Mouse (Mus musculus): ENCODE results near the gene Asb16.

Asb16 gene

DNA sequence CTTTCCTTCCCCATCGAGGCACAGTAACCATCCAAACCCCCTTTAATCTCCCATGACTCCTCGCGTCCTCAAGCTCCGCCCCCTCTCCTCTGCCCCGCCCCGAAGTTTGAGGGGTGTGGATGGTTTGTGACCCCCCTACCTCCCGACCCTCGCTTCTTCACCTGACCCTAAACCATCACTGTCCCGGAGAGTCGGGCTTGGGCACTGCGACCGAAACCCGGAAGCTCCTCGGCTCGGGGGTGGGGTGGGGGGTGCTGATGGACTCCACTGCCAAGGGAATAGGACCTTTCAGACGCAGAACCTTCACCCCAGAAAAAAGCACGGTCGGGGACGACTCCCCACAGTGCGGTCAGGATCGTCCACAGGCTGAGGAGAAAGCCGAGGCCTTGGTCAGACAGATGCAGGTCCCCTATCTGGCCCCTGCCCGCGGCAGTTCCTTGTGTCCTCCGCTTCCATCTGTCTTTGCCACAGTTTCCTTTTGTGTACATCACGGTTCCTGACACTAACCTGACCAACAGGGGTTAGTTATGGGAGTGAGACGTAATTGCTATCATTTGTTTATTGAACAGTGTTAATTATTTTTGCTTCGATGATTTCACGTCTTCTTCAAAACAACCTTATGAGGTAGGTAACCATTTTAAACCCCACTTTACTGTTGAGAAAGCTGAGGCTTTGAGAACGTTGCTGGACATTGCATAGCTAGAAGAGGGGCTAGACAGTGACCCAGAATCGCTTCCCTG lies 16.7 kb downstream of the Asb16 start:
- DNase-seq (ENCODE audit: low read depth, low spot score): no peak

DNA sequence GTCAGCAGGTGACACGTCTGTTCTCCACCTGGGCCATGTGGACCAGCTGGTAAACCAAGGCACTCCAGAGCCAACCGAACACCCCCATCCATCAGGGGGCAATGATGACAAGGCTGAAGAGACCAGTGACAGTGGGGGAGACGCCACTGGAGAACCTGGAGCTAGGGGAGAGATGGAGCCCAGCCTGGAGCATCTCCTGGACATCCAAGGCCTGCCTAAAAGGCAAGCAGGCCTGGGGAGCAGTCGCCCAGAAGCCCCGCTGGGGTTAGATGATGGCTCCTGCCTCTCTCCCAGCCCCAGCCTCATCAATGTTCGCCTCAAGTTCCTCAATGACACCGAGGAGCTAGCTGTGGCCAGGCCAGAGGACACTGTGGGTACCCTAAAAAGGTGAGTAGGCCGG lies 18.9 kb downstream of the Asb16 start:
- DNase-seq (ENCODE audit: low read depth, low spot score): no peak

DNA sequence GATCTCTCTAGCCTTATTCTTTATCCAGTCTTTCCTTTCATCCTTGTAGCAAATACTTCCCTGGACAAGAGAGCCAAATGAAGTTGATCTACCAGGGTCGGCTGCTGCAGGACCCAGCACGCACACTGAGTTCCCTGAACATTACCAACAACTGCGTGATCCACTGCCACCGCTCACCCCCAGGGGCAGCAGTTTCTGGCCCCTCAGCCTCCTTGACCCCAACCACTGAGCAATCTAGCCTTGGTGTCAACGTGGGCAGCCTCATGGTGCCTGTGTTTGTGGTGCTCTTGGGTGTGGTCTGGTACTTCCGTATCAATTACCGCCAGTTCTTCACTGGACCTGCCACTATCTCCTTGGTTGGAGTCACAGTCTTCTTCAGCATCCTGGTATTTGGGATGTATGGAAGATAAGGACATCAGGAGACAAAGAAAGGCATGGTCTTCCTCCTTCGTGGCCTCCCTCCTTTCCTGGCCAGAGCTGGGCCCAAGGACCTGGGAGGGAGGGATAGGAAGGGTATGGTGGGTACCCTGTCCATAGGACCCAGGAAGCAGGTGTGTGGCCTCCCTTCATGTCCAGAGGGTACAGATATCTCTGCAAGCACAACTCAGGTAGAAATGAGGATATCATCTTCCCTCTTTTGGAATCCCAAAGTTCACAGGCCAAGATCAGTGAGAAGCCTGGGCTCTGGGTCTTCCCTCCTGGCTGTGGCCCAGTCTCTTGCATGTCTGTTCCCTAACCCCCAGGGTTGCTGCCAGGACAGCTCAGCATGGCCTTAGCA lies 19.7 kb downstream of the Asb16 start:
- no peak for DNase-seq (ENCODE audit: low read depth, low spot score)

DNA sequence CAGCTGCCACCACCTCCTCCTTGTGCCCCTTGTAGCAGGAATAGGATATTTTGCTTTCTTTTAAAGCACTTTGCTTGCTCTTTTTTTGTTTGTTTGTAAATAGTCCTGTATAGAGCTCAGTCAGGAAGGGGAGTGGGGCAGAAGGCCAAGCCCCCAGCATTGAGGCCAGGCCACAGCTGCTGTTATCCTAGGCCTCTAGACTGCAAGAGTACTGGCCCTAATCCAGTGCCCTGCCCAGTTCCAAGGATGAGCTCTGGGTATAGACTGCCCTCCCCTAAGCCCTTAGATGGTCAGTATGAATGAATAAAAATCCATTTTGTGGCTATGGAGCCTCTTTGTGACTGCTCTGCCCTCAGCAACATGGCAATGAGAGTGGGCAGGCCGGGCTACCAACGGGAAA lies 20.4 kb downstream of the Asb16 start:
- DNase-seq (ENCODE audit: low read depth, low spot score): no peak

DNA sequence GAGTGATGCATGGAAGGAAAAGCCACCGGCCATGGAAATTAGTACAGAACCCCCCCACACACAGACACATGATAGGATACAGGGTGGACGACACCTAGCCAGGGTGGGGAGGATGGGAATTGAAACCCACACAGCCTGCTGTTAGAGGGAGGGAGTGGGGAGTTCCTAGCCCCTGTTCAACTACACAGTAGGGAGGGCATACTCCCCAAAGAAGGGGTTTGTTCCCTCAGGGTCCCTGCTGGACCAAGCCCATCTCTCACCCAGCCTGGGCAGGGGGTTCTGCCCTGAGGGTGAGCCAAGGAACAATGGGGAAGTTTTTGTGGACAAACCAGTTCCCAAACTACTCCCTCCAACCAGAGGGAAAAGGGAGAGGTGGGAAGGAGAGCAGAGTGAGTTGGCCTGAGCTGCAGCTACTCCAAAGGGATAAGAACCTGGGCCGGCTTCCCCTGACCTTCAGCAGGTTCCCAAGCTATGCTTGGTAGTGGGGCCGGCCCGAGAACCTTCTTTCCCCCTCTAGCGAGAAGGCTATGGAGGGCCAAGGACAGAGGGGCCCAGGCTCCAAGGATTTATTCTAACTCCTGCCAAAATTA lies 21.1 kb downstream of the Asb16 start:
- DNase-seq (ENCODE audit: low read depth, low spot score): no peak

DNA sequence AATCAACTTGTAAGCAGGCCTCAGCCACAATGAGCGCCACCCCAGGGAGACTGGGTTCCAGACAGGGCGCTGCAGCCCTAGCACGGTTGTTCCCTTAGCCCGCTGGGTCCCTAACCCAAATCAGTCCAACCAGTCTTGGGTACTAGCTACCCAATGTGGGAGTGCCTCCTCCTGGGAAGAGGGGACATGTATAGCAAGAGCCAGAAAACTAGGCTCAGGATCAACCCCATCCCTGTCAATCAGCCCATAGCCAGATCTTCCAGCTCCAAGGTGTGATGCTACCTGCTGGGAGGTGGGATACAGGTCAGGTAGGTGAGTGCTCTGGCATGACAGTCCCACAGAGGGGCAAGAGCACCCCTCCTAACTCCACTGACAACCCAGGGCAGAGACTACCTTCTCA lies 21.6 kb downstream of the Asb16 start:
- DNase-seq (ENCODE audit: low read depth, low spot score): no peak

DNA sequence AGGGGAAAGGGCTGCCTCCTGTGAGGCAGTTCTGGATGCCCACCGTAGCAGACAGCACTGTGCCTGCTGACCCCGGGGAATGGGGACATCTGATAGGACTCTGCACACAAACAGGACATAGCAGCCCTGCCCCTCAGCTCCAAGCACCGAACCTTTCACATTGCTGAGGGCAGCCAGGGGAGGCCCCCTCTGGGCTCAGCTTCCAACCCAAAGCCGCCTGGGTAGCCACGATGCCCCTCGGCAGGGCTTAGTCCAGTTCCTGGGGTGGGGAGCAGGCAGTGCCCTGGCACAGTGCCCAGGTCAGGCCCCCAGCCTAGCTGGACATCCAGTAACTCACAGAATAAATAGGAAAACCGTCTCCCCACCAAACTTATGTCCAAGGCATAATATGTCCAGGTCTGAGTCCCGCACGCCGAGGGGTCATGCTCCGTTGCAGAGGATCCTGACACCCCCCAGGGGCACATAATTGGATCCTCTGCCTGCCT lies 22.6 kb downstream of the Asb16 start:
- DNase-seq (ENCODE audit: low read depth, low spot score): no peak

DNA sequence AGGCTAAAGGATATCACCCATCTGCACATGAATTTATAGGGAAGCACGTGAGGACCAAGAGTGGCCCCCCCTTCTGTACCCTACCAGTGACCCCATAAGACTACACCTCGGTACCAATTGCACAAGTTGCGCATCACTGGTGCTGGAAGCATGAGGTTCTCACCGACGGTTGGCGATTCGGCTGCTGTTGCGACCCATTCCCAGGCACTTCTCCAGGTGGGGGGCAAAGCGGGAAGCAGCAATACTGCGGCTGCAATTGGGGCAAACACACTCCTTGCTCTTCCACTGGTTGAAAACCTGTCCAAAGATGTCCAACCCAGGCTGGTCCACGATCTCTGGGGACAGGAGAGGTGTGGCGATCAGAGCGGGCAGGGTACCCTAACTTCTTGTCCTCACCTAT lies 25.4 kb downstream of the Asb16 start:
- DNase-seq (ENCODE audit: low read depth, low spot score): no peak

DNA sequence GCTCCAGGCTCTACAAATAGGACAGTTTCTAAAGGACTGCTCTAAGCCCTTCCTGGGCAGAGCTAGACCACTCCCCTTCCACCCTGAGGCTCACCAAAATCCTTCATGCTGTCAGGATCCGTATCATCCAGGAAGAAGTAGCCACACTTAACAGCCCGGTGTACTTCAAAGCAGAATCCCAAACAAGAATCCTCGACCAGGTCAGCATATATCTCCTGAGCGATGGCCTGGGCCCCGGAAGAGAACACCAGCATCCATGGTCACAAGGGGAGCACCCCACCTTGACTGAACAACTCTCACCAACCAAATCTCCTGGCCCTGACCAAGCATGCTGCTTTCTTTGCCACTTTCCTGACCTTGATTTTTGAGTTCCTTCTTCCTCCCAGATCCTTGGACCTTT lies 25.9 kb downstream of the Asb16 start:
- DNase-seq (ENCODE audit: low read depth, low spot score): no peak

DNA sequence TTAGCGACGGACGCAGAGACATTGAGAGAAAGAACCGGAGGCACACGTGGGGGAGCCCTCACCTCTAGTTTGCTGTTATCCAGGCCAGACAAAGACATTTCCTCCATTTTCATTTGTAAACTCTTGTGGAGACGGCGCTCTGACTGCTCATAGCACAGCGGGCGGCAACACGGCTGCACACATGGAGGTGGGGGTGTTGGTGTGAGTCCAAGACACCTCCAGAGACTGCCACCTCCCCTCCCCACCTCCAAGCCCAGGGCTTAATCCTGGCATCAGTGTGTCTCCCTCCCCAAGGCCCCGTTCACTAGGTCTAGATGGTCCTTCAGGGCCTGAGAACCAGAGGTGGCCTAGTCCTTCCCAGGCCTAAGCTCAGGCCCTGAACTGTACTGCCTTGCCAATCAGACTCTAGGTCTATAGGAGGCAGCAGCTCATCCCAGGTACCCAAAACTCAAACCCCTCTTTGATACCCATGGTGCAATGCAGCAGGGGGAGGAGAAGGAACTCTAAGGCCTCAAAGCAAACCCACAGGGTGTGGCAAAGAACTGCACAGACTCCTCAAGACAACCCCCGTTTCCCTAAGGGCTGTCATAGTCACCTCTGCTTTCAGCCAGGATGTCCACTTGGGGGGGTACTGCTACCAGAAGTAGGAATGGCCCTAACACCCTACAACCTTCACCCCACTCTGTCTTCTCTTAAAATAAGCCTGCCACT lies 26.5 kb downstream of the Asb16 start:
- DNase-seq (ENCODE audit: low read depth, low spot score): peak; percentile 70

DNA sequence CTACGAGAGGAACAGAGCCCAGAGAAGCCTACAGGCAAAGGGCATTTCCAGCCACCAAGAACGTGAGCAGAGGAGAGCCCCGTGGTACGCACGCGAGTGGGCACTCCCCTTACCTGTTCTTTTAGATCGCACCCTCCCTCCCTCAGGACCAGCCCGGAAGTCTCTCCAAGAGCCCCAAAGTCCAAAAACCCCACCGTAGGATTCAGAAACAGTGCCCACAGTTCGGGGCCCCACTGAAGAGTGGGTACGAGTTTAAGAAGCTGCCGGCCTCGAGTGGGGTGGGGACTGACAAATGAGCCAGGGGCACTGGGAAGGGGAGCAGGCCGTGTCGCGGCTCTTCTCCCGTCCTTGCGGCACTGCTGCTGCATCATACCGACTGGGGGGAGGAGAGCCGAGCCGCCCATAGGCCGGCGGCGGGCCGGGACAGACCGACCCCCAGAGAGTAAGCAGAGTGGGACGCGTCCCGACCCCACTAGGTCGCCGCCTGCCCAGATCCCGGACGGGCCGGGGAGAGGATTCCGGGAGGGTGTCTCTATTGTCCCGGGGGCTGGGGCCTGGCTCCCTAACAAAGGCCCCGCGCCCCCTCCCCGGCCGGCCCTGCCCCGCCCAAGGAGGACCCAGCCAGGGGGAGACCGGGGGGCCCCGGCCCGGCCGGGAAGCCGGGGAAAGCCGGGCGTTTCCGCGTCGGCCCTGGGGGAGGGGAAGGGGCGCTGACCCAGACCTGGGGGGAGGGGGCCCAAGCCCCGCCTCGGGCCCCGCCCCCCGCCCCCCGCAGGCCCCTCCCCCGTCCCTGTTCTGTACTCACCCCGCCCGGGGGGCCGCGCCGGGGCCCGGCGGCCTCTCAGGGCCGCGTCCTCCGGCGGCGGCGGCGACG lies 27.3 kb downstream of the Asb16 start:
- peak; percentile 58 for DNase-seq (ENCODE audit: low read depth, low spot score)

DNA sequence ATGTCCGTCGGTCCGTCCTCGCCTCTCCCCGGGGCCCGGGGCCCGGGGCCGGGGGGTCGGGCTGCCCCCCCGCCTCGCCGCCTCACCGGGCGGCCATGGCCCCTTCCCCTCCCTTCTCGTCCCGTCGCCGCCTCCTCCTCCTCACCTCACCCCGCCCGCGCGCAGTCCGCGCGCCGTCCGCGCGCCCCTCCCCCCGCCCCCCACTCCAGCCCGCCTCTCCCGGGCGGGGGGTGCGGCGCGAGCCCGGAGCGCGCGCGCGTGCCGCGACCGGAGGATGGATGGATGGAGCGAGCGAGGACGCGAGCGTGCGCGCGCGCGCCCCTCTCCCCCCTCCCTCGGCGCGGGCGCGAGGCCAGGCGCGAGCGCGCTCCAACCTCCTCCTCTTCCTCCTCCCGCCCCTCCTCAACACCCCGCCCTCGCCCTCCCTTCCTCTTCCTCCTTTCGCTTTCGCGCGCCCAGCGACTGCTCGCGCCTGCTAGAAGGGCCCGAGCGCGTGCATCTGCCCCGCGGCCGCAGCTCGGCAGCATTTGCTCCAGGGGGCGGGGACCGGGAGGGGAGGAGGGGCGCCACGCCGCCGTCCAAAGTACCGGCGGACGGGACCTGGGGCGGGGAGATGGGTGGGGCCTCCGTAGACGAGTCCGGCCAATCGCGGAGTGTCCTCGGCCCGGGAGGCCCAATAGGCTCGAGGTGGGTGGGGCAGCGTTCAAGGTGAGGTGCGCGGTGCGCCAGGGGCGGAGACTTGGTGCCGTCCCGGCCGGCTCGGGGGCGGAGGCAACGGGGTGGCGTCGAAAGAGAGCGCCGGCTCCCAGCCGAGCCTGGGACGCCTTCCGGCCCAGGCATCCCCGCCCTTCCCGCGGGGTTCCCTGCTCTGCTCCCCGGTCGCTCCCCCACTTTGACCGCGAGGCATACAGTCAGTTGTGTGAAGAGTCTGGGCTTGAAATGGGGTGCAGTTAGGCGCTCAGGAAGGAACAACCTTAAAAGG lies 28.2 kb downstream of the Asb16 start, which contains the start of gene Atxn7l3:
Atxn7l3 (minus strand) TSS at position 141 of the 982 bp plus-strand sequence.
- peak; percentile 100 for DNase-seq (ENCODE audit: low read depth, low spot score)

DNA sequence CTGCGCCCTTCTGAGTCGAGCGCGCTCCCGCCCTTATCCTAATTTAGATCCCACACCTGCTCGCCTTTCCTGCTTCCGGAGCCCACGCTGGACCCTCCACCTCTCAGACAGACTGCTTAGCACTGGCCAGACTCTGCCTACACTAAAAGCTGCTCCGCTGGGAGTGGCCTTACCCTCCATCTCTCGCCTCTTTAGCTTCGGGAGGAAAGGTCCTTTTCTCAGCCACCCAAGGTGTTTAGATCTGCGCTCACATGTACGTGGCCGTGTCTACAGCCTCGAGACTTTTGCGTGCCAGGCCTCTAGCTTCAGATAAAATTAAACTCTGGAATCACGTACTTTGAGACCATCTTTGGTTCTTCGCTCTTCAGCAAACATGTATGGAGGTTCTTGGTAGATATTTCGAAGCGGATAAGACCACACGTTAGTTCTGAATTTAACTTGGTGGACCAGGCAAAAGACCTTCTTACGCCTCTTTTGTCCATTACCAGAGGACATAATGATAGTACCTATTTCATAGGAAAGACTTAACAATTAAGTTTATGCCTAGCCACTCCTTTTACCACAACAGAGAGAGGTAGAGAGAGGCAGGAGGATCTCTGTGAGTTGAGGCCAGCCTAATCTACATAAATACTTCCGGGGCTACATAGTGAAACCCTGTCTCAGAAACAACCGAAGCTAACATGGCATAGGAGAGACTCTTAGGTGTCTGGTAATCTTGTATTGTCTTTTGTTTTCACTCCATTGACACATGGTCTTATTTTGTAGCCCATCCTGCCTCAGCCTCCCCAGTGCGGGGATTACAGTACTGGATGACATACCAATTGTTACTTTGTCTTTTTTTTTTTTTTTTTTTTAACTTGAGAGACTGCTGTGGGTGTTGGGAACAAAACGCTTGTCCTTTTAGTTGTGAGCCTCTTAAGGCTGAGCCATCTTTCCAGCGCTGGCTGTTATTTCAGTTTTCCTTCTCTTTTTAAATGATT lies 29.3 kb downstream of the Asb16 start:
- DNase-seq (ENCODE audit: low read depth, low spot score): no peak

DNA sequence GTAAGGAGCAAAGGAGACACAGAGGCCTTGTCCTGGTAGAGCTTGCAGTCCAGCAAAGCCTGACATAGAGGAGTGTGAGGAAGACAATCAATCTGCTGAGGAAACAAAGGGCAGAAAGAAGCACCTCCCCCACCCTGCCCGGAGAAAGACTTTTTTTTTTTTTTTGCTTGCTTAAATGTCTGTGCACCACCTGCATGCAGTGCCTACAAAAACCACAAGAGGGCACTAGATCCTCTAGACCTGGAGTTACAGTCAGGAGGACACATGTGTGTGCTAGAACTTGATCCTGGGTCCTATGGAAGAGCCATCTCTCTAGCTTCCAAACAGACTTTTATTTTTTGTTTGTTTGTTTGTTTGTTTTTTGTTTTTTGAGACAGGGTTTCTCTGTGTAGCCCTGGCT lies 31.3 kb downstream of the Asb16 start:
- DNase-seq (ENCODE audit: low read depth, low spot score): peak; percentile 93

DNA sequence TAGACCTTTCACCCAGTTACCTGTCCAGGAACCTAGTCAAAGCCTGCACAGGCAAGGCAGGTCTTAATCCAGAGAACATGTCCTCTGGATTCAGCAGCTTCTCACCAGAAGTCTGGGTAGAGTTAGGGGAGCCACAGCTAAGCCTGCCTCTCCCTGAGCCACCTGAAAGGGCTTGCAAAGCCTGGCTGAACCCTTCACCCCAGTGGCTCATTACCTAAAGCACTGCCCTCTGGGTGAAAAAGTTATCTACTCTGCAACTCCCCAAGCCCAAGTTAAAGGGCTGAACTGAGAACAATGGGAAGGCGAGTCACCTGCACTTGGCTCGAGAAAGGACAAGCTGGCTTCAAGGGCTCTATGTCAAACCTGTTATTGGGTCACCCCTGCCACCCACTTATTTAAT lies 35.6 kb downstream of the Asb16 start:
- DNase-seq (ENCODE audit: low read depth, low spot score): peak; percentile 56

DNA sequence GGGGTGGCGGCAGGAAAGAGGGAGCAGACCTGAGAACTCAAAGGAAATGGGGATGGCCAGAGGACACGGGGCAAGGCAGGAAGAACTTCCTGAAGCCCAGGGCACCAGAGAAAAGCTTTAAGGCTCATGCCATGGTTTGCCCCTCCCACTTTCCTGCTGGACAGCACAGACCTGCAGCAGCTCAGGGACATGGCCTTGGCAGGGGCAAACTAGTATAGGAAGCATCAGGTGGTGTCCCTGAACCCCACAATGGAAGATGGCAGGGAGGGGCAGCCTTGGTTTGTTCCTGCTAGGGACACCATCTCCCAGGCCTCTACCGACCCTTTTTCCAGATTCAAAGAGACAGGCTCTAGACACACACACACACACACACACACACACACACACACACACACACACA lies 36.8 kb downstream of the Asb16 start:
- no peak for DNase-seq (ENCODE audit: low read depth, low spot score)

DNA sequence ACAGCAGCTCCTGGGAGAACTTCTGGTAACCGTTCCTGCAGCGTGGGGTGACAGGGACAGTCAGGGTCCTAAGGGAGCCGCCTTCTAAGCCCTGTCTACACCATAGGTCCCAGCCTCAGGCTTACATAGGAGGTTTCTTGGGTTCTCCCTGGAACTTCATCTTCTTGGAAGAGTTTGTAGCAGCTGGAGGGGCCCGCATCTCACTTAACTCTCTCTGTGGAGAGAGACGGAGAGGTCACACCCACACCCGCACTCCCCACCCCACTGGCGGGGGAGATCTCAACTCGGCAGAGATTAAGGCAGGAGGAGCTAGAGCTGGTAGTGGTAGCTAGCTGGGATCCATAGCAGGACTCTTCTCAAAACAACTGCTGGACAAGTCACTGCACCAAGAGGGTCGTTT lies 39.6 kb downstream of the Asb16 start:
- no peak for DNase-seq (ENCODE audit: low read depth, low spot score)

DNA sequence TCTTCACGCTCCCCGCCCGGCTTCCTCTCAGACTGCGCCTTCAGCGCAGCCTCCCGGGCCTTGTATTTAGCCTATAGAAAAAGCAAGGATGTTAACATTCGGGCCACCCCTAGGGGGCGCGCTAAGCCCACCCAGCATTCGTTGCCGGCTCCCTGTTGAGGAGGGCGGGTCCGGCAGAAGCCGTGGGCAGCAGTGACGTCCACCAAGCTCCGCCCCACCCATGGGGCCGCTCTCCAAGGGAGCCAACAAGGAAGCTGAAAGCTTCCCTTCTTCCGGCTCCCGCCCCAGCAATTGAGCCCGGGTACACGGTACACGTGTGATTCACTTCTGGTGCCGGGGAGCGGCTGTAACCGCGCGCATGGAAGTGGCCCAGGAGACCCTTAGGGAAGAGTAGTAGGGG lies 40.4 kb downstream of the Asb16 start:
- DNase-seq (ENCODE audit: low read depth, low spot score): peak; percentile 96

Measured in ZHBTc4 (cell line).